Mouse (Mus musculus) forebrain, embryonic 11.5 days (tissue): ENCODE measurements at regions not wholly inside any gene's neighbourhood (a gene's known extent, or its start where the extent isn't known, plus 50 kb on each side); places are given as distances from the start of the nearest gene placed in this dataset.

Source experiments
- ATAC-seq: fragments of 200-750 bp; cut with Nextera tagmentation; replicated peaks from 2 replicates; pipeline ENCODE4 v1.8.0; 2017; ENCODE audit warnings: moderate TSS enrichment; ENCODE audit not compliant: low FRiP score
- DNase-seq: peaks from one replicate; pipeline ENCODE4 v3.0.0-alpha.2; 2017; ENCODE audit warnings: low spot score
- H3K27ac ChIP-seq: fragments of 300-500 bp; sonication (generic); 2 replicates; pipeline ENCODE4 v1.5.1; 2014; ENCODE audit warnings: low read depth, low read length
- H3K27me3 ChIP-seq: fragments of 300-500 bp; sonication (generic); 2 replicates; pipeline ENCODE4 v1.6.1; 2014; ENCODE audit warnings: mild to moderate bottlenecking, low read length, mixed read lengths; ENCODE audit not compliant: control insufficient read depth, insufficient read depth
- H3K36me3 ChIP-seq: fragments of 300-500 bp; sonication (generic); 2 replicates; pipeline ENCODE4 v1.6.1; 2014; ENCODE audit warnings: mild to moderate bottlenecking, low read length, moderate library complexity, mixed read lengths; ENCODE audit not compliant: control insufficient read depth, insufficient read depth
- H3K4me1 ChIP-seq: fragments of 300-500 bp; sonication (generic); replicated peaks from 2 replicates; pipeline ENCODE4 v1.6.1; 2014; ENCODE audit warnings: low read length, mixed read lengths; ENCODE audit not compliant: control insufficient read depth, insufficient read depth
- H3K4me2 ChIP-seq: fragments of 300-500 bp; sonication (generic); 2 replicates; pipeline ENCODE4 v1.6.1; 2014; ENCODE audit warnings: low read depth, mild to moderate bottlenecking, low read length, moderate library complexity, mixed read lengths; ENCODE audit not compliant: severe bottlenecking
- H3K4me3 ChIP-seq: fragments of 300-500 bp; sonication (generic); 2 replicates; pipeline ENCODE4 v1.5.1; 2014; ENCODE audit warnings: low read depth, low read length
- H3K9ac ChIP-seq: fragments of 300-500 bp; sonication (generic); 2 replicates; pipeline ENCODE4 v1.6.1; 2014; ENCODE audit warnings: low read length
- H3K9me3 ChIP-seq: fragments of 300-500 bp; sonication (generic); 2 replicates; pipeline ENCODE4 v1.6.1; 2016; ENCODE audit warnings: low read length, mixed read lengths; ENCODE audit not compliant: control insufficient read depth
- WGBS: fragments of 180-500 bp; shearing (Covaris S2); extraction: QIAGEN DNeasy Blood & Tissue Kit; methylation state at CpG from one replicate; pipeline ENCODE4 v1.1.7; 2014; 5-methylcytosine and 5-hydroxymethylcytosine counted together

DNA sequence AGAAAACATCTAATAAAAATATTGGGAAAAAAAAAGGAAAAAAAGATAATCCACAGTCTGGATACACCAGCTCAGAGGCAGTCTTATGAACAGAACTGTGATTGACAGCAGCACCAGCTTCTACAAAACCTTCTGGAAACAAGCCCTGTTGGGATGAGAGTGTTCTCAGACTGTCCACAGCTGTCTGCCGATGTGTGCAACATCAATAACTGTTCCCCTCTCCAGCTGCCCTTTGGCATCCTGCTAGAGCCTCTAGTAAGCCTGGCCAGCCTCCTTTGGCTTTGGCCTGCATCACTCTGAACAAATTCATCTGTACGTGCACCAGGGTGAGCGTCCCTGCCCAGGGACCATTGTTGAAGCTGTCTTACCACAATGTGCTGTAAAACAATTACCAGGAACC lies 137.0 kb upstream of the Irs2 start:
- ATAC-seq (no peak), DNase-seq (no peak)
- H3K4me1 ChIP-seq, result no peaks in the 10 kb centered on the region
- H3K4me2 ChIP-seq, result no peak overlapping the region
- H3K27me3 ChIP-seq, result no peaks in the 10 kb centered on the region
- no peaks in the 10 kb centered on the region for H3K36me3 ChIP-seq
- no peak overlapping the region for H3K9ac ChIP-seq
- no peak overlapping the region for H3K27ac ChIP-seq
- WGBS, result 92% methylated on average over 3 of the region's 3 CpGs
- no peak overlapping the region for H3K4me3 ChIP-seq
- H3K9me3 ChIP-seq, result no peaks in the 10 kb centered on the region

DNA sequence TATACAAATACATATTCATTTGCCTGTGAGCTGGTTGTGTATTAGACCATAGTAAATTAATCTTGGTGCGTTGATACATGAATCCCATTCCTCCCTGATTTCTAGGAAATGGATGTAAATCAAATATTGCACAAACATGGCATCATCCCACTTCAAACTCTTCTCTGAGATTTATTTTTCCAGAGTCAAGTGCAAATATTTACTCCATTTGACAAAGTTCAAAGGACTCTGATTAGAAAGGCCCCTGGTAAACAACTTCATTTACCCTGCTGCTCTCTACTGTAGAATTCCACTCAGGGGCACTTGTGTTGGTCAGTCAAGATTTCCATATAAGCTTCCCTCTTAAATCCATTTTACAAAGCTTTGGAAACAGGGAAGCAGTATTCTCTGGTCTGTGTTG lies 132.3 kb upstream of the Irs2 start:
- H3K9ac ChIP-seq, result no peak overlapping the region
- H3K4me2 ChIP-seq, result no peak overlapping the region
- no peak for ATAC-seq
- H3K27ac ChIP-seq, result no peak overlapping the region
- WGBS, result 89% methylated on average over 1 of the region's 1 CpGs
- DNase-seq, result no peak
- no peak overlapping the region for H3K4me3 ChIP-seq
- H3K27me3 ChIP-seq, result no peaks in the 10 kb centered on the region
- no peaks in the 10 kb centered on the region for H3K9me3 ChIP-seq
- H3K36me3 ChIP-seq, result no peaks in the 10 kb centered on the region
- no peaks in the 10 kb centered on the region for H3K4me1 ChIP-seq

DNA sequence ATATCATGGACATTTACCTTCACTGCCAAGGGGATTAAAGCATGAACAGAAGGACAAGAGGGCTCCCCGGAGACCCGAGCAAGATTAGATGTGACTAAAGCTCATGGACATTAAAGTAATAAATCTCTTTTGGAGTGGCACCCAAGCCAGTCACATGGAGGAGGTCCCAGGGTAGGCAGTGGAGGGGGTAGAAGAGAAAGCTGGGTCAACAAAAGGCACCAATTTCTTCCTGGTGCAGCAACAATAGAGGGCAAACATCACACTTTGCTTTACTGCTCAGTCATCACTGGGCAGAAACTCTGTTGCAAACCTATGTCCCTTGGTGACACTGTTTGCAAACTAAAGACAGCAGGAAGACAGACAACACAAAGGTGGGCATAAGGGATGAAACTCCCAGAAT lies 131.0 kb upstream of the Irs2 start:
- no peaks in the 10 kb centered on the region for H3K9me3 ChIP-seq
- 73% methylated on average over 2 of the region's 2 CpGs for WGBS
- no peaks in the 10 kb centered on the region for H3K4me1 ChIP-seq
- H3K4me2 ChIP-seq, result no peak overlapping the region
- no peak overlapping the region for H3K27ac ChIP-seq
- DNase-seq, result no peak
- no peak for ATAC-seq
- no peaks in the 10 kb centered on the region for H3K36me3 ChIP-seq
- no peaks in the 10 kb centered on the region for H3K27me3 ChIP-seq
- no peak overlapping the region for H3K4me3 ChIP-seq
- no peak overlapping the region for H3K9ac ChIP-seq

DNA sequence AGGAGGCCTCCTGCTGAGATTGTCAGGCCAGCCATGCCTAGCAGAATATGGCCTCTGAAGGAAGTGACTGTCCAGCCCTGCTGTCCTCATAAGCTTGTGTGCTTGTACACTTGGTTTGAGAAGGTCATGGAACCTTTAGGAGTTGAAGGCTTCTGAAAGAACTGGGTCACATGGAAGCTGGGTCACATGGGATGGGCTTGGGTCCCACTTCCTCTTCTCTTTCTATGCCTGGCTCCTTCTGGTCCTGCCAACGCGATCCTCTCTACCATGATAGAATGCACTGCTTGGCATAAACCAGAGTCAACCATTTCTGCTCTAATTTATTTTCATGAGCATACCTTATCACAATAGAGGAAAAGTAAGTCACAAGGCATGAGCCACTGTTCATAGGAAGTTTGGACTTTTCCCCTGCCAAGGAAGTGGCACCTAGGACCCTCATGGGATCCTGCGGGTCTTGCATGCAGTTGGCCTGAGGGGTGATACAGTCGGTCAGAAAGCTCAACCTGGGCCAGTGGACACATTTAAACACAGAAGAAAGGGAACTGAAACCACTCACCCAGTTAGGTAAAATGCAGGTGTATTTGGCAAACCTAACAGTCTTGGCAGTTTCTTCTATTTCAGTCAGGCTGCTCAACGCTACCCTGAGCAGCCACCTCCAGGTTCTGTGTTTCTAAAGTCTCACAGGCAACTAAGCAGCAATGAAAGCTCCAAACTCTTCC lies 130.2 kb upstream of the Irs2 start:
- Histone ChIP-seq H3K9ac (no peak overlapping the region), H3K36me3 (no peaks in the 10 kb centered on the region), H3K9me3 (no peaks in the 10 kb centered on the region), H3K4me2 (no peak overlapping the region), H3K4me1 (no peaks in the 10 kb centered on the region), H3K4me3 (no peak overlapping the region), H3K27ac (no peak overlapping the region), H3K27me3 (no peaks in the 10 kb centered on the region)
- WGBS, result 92% methylated on average over 5 of the region's 5 CpGs
- no peak for DNase-seq
- ATAC-seq, result no peak

DNA sequence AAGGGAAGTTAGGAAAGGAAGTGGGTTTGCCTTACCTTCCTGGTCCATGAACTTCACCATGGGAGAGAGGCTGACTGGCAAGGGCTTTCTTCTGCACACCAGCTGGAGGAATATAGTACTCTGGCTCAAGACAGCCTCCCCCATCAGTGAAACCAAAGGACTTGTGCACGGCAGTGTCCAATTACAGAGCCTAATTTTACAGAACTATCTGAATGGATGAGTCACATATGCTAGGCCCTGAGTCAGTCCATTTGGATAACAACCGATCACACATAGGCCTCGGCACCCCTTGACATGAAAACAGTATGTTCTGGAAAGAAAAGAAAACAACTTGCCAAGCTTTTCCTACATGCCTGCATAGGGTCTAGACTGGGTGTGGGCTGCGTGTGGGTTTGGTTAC lies 128.3 kb upstream of the Irs2 start:
- no peak for ATAC-seq

DNA sequence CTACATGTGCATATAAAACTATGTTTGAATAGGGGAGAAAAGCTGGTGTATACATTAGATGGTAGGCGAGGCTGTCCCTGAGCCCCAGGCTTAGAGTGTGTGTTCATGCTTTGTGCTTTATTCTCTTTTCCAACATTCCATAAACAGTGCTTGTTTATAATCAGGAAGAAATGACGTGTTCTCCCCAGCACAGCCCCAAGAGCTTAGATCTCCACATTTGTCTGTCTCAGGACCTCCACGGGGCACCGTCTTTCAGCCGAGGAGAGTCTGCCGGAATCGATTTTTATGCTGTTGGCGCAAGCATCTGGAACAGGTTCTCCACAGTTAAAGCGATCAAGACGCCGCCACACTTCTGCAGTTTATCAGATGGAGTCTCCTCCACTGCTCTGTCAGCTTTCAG lies 126.9 kb upstream of the Irs2 start:
- H3K27ac ChIP-seq, result no peak overlapping the region
- 89% methylated on average over 11 of the region's 11 CpGs for WGBS
- ATAC-seq, result no peak
- no peaks in the 10 kb centered on the region for H3K4me1 ChIP-seq
- no peaks in the 10 kb centered on the region for H3K36me3 ChIP-seq
- no peaks in the 10 kb centered on the region for H3K27me3 ChIP-seq
- H3K9ac ChIP-seq, result no peak overlapping the region
- H3K9me3 ChIP-seq, result no peaks in the 10 kb centered on the region
- no peak overlapping the region for H3K4me3 ChIP-seq
- no peak overlapping the region for H3K4me2 ChIP-seq
- no peak for DNase-seq

More for the DNA sequence above, 128.3 kb upstream of the Irs2 start:
- Histone ChIP-seq H3K27ac (no peak overlapping the region), H3K9me3 (no peaks in the 10 kb centered on the region), H3K4me2 (no peak overlapping the region), H3K4me3 (no peak overlapping the region), H3K27me3 (no peaks in the 10 kb centered on the region), H3K9ac (no peak overlapping the region), H3K36me3 (no peaks in the 10 kb centered on the region), H3K4me1 (no peaks in the 10 kb centered on the region)
- WGBS, result 88% methylated on average over 4 of the region's 4 CpGs
- DNase-seq, result no peak

DNA sequence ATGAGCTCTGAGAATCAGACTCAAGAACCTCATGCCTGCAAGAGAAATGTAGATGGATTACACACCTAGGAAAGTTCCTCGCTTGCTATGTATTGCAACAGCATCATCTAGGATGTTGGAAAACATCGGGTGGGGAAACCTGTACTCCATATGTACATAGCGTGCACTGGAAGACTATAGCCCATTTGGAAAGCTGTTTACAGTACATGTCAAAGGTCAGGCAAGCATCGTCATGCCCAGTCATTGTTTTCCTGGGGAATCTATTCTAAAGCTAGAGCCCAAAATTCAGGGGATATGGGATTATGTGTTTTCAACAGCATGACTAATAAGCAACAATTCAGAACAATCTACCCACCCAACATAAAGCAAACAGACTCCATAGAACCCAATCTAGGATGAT lies 126.3 kb upstream of the Irs2 start:
- no peak overlapping the region for H3K27ac ChIP-seq
- H3K4me1 ChIP-seq, result no peaks in the 10 kb centered on the region
- no peak overlapping the region for H3K9ac ChIP-seq
- ATAC-seq (no peak), DNase-seq (no peak)
- WGBS, result 94% methylated on average over 4 of the region's 4 CpGs
- H3K4me2 ChIP-seq, result no peak overlapping the region
- H3K9me3 ChIP-seq, result no peaks in the 10 kb centered on the region
- no peaks in the 10 kb centered on the region for H3K27me3 ChIP-seq
- H3K36me3 ChIP-seq, result no peaks in the 10 kb centered on the region
- no peak overlapping the region for H3K4me3 ChIP-seq

DNA sequence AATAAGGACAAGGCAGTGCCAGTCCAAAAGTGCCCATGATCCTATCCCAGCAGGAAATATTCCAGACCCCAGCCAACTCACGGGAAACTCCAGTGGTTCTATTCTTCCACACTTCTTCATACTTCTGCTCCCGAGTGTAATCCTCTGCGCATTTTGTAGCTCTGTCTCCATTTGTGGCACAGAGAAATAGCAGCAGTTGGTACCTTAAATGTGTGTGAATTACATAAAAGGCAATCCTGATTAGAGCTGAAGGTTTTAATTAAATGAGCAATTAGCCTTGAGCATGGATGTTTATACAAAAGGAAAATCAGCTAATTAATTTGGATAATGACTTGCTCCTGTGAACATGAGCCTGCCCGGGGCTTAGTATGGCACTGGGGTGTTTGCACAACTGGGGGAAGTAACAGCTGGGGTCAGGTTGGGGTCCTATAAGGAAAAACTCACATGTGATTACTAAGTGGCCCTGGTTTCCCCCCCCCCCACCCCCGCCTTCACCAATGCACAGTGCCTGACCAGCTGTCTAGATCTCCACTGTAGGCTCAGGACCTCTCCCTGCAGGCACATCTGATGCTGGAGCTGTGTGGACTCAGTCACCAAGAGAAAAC lies 110.9 kb upstream of the Irs2 start:
- Histone ChIP-seq H3K4me3 (no peak overlapping the region), H3K36me3 (no peaks in the 10 kb centered on the region), H3K27me3 (peaks cover 41% of the 10 kb centered on the region), H3K9me3 (no peaks in the 10 kb centered on the region), H3K4me1 (no peaks in the 10 kb centered on the region), H3K27ac (no peak overlapping the region), H3K4me2 (no peak overlapping the region), H3K9ac (no peak overlapping the region)
- WGBS, result 32% methylated on average over 5 of the region's 5 CpGs
- DNase-seq, result peak; percentile 62
- ATAC-seq, result peak; percentile 82

DNA sequence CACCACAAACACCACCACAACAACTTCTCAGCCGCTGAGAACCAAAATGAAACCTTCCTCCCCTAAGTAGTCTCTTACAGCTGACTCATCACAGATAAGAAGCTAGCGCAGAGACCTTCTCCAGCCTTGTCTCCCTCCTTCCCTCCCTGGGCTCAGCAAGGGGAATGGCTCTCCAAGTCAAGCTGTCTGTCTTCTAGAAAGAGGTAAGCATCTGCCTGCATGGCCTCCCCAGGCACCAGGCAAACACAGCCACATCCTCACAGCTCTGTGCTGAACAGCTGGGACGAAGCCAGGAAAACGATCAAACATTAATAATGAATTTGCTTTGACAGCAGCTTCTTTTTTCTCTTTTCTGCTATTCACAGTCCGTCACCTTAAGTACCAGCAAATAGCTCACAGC lies 108.3 kb upstream of the Irs2 start:
- no peaks in the 10 kb centered on the region for H3K4me1 ChIP-seq
- WGBS, result 80% methylated on average over 5 of the region's 5 CpGs
- no peaks in the 10 kb centered on the region for H3K36me3 ChIP-seq
- H3K4me3 ChIP-seq, result no peak overlapping the region
- H3K9me3 ChIP-seq, result no peaks in the 10 kb centered on the region
- peaks cover 39% of the 10 kb centered on the region for H3K27me3 ChIP-seq
- no peak for DNase-seq
- H3K27ac ChIP-seq, result no peak overlapping the region
- no peak for ATAC-seq
- H3K4me2 ChIP-seq, result no peak overlapping the region
- no peak overlapping the region for H3K9ac ChIP-seq
